Mouse (Mus musculus) left cerebral cortex, adult 8-10 months (tissue): ENCODE measurements around the gene Cdh18. TPM values are rescaled to one million over a fixed set of nuclear protein-coding genes. Genes with fewer than 3 reads are reported as not detected.
"Not testable (repeated sequence)": the region's sequence is repeated elsewhere in the genome, so short reads cannot be mapped to it uniquely, and the experiment has no call there.

Experiments used
- DNase-seq, 2 experiments: peaks; one replicate each; pipeline ENCODE4 v3.0.0; 2022; ENCODE audit warnings: low spot score in 2 of 2
- total RNA-seq, 4 experiments: library from RNA; stranded (reverse); gene quantifications; 2 replicates each; pipeline ENCODE4 v1.2.4; 2022

Cdh18 gene
- total RNA-seq, 4 experiments from 2014 or later: 33.5 to 40.2 (median 36.0) TPM

- no peak for DNase-seq
Observed at GRCm38 (mm10) chr15:22947234-22947633, 398.4 kb downstream of the Cdh18 start.

DNA sequence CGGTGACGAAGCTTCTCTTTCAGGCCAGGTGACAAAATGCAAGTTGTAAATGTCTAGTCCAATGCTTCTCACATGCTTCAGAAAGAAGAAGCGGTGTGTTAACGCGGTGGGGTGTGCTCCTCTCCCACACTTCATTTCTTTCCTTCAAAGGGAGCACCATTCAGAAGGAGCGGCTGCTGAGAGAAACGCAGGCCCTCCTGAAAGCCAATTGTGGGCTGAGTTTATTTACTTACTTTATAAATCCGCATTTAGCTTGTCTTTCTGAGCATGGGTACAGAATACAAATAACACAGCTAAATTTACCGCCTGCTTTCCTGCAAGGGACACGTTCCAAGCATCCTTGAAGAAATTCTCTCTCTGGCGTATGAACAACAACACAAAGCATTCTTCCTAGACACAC, 420.6 kb downstream of the Cdh18 start:
- peak; percentile 11 to 20 for DNase-seq

DNA sequence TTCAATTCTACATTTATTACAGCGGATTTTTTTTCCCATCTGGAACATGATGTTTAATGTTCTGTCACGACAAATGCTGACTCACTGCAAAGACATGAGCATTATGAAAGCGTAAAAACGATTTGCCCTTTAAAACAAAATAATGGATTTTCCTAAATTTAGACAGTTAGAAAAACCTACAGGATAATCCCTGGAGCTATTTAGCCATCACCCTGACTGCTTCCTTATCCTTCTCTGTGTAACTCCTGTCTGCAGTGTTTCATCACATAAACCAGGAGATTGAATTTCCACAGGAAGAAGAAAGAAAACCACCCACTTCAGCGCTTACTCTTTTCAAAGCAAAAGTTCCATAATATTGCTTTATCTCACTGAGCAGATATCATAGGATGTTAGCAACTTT, 431.3 kb downstream of the Cdh18 start:
- no peak for DNase-seq

GRCm38 (mm10) chr15:22984647-22985046, 435.8 kb downstream of the Cdh18 start:
- DNase-seq: no peak

DNA sequence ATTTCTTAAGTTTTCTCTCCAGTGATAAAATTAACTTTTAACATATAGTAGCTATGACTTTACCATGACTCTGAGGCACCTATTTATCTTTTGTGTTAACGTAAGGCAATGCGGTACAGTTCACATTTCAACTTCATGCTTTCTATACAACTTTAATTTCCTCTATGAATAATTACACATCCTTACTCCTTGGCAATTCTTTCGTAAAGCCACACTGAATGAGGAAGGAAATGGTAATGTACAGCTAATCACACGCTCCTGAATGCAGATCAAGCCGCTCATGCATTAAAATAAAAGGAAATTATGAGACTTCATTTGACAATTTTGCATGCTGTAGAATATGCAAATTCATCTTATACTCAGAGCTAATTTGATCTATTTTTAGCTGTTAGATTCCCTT, 467.9 kb downstream of the Cdh18 start:
- DNase-seq: no peak

DNA sequence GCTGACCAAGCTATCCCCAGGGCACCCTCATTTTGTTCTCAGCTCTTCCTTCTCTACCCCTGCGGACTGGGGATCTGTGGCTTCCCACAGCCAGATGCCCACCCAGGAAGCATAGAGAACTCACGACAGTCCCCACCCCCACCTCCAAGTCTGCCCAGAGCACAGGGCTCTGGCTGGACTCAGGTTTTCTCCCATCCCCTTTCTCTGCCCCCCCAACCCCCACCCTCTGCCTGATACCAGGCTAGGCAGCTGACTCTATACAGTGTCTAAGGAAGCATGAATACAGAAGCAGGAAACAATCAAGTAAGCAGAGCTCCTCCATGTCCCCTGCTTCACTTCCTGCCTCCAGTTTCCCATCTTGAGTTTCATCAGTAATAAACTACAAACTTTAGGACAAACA, 472.3 kb downstream of the Cdh18 start:
- no peak for DNase-seq

DNA sequence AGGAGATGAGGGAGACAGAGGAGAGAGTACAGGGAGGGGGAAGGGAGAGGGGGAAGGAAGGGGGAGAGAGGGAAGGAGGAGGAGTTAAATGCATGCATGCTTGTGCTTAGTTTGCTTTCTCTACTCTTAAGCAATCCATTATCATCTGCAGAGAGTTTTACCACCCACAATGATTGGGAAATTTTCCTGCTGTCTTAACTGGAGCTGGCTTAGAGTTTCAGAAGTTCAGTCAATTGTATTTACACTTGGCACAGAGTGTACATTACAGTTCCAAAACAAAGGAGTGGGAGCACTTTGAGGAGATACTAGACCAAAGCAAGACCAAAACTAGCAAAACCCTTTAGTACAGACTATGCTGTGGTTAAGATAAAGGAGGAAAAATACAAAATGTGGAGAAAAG, 473.8 kb downstream of the Cdh18 start:
- DNase-seq: no peak

- DNase-seq: peak; percentile 10 to 18
Observed at GRCm38 (mm10) chr15:23035551-23036207, 486.9 kb downstream of the Cdh18 start.

DNA sequence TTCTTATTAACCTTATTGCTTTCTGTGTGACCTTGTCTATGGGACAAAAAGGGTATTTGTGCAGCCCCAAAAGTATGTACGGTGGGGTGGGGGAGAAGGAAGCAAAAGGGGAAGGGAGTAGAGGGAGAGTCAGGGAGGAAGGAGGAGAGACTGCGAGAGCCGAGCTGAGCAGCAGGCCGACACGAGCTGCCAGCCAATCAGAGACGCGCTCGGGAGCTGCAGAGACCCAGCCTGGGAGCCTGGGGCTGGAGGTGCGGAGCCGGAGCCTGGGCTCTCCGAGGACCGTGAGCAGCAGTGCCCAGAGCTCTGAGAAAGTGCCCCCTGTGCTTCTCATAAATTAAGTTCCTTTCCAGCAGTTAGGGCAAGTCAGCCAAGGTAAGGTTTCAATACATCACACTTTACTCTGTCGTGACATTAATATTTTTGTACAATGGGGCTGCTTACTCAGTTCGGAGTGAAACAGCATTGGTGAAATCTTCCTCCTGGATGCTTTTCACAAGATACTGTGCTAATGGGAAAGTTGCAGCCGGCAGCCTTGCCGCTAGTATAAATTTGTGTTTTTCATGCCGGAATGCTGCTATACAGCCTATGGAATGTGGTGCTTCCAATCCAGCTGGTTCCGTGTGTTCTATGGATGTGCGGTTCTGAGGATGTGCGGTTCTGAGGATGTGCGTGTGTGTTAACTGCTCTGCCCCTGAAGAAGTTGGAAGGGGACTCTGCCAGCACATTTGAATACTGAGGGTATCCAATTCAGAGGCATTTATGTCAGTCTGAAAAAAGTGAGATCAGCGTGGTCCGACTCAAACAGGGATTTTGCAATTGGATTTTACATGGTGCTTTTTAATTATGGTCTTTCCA, 487.6 kb downstream of the Cdh18 start:
- DNase-seq: peak; percentile 59 to 81

GRCm38 (mm10) chr15:23037561-23037960, 488.7 kb downstream of the Cdh18 start:
- DNase-seq: no peak

DNA sequence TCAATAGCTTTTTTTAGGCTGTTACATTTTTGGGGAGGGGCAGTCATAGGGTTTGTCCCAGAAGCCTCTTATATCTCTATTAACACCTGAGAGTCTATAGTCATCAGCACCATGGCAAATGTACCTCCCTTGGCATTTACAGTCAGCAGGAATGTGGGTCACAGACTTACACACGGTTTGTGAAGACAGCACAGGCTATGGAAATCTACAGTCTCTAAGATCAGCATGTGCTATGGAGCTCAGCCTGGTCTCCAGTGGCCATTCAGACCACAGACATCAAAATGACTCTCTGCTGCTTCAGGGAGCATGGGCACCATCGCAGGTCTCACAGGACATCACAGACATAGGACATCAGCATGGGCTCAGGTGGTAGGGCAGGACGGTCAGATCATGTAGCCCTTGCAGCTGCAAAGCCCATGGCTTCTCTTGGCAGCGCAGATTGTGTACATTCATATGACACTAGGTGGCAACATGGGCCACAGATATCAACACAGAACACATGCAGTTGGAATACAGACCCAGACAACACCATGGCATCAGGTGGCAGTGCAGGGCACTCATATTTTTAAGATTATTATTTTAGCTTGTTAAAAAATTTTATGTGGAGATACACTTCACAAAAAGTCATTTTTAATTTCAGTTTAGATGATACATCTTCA, 497.4 kb downstream of the Cdh18 start:
- DNase-seq: no peak

DNA sequence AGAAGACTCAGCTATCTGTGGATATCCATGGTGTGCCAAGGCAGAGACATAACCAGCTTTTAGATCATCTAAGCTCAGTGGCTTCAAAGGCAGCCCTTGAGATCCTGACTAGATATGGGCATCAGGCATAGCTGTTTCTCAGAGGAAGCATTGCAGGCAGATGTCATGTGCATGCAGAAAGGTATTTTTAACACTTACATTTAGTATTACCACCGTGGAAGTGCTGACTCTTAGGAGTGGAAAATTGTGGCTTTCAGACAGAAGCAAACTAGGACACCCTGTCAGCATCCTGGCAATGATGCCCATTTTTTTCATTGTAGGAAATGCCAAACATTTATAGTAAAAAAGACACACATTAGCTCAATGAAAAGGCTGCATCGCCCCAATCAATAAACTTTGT, 503.2 kb downstream of the Cdh18 start:
- DNase-seq: no peak

DNA sequence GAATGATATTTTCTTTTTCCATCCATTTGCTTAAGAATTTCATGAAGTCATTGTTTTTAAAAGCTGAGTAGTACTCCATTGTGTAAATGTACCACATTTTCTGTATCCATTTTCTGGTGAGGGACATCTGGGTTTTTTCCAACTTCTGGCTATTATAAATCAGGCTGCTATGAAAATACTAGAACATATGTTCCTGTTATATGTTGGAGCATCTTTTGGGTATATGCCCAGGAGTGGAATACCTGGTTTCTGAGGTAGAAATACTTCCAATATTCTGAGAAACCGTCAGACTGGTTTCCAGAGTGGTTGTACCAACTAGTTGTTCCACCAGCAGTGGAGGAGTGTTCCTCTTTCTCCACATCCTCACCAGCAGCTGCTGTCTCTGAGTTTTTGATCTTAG, 536.5 kb downstream of the Cdh18 start:
- DNase-seq: not testable (repeated sequence)

GRCm38 (mm10) chr15:23087535-23087934, 538.7 kb downstream of the Cdh18 start:
- DNase-seq: no peak

DNA sequence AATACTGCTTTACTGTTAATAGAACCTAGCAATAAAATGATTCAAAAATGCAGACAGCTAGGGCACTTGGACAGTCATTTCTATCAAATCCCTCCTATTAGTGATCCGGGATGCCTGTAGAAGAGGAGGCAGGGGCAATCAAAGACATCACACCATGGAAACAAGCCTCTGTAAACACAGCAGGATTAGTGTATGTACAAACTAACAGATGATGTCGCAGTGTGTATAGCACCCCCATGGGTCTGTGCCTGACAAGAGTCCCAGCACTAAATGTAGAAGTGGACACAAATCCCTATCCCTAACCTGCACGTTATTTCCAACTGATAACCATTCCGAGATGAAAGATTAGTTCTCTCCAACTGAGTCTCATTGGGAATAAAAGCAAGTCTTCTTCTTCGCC, 547.8 kb downstream of the Cdh18 start:
- DNase-seq: no peak

GRCm38 (mm10) chr15:23104668-23105380, 556.0 kb downstream of the Cdh18 start:
- DNase-seq: no peak

- no peak for DNase-seq
Observed at GRCm38 (mm10) chr15:23134950-23135715, 586.3 kb downstream of the Cdh18 start.

DNA sequence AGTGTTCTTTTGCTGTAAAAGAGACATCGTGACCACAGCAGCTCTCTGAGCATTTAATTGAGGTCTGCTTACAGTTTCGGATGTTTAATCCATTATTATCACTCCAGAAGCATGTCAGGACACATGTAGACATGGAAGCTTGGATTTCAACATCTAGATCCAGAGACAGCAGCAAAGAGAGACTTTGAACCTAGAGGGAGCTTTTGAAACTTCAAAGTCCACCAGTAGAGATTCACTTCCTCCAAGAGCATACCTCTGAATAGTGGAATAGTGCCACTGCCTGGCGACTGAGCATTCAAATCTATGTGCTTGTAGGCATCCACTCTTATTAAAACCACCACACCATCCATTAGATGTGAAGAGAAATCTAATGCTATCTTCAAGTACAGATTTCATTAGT, 588.1 kb downstream of the Cdh18 start:
- DNase-seq: no peak

DNA sequence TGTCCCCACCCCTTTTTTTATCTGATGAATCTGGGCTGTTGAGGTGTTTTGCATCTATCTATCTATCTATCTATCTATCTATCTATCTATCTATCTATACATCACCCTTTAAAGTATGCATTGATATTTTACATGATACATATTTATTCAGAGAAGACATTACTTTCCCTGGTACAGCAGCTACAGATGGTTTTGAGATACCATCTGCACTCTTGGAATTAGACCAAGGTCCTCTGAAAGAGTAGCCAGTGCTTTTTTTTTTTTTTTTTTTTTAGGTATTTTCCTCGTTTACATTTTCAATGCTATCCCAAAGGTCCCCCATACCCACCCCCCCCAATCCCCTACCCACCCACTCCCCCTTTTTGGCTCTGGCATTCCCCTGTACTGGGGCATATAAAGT, 594.1 kb downstream of the Cdh18 start:
- DNase-seq: not testable (repeated sequence)

DNA sequence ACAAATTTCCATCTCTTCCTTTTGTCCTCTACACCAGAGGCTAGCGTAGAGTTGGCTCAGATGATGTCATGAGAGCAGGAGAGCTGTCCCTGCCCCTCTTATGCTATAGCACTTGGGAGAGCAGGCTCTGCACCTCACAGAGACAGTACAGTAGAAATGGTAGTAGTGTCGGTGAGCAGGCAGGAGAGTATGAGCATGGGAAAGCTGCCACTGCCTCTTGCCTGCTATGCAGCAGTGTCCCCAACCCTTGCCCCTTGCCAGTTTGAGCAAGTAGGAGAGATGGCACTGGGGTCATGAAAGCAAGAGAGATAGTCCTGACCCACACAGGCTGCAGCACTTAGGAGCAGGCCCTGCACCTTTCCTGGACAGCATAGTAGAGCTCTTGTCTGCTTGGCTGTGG, 607.1 kb downstream of the Cdh18 start:
- no peak for DNase-seq

DNA sequence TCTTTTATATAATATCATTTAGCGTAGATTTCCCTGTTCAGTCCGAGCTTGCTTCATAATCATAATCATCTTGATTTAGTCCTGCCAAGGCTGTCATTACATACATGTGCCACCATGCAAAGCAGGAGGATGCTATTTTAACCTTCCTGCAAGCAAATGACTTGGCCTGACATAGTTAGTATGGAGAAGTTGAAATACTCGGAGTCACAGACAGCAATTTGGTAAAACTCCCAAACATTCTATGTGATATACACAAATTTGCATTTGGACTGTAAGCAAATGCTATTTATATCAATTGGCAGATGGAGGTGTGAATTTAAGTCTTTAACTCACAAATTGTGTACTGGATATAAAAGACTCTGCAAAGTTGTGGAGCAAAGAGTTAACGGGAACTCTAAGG, 616.0 kb downstream of the Cdh18 start:
- no peak for DNase-seq
